Mouse (Mus musculus) left cerebral cortex, postnatal 10 days (tissue): ENCODE measurements at regions not wholly inside any gene's neighbourhood (a gene's known extent, or its start where the extent isn't known, plus 50 kb on each side); places are given as distances from the start of the nearest gene placed in this dataset.
A peak's percentile ranks its signal among the peaks of the same experiment; 100 is the strongest.

Source experiments
- DNase-seq, 2 experiments: peaks; one replicate each; pipeline ENCODE4 v3.0.0; 2021 to 2022; ENCODE audit warnings: low spot score in 2 of 2, mixed read lengths in 1 of 2; ENCODE audit errors: extremely low spot score in 1 of 2
- intact Hi-C: fragments of 180-260 bp; cut with DNase I; formaldehyde crosslinking; loops from one replicate; pipeline ENCODE4 v1.15.1; 2025

- intact Hi-C loops: no loop called here
- DNase-seq: peak in 1 of 2 experiments; percentile 4
These were observed 1035.9 kb upstream of the Adgrl4 start for GRCm38 (mm10) chr3:150401694-150402301.

GRCm38 (mm10) chr3:150406086-150406485, 1031.6 kb upstream of the Adgrl4 start:
- intact Hi-C loops: no loop called here
- DNase-seq: no peak

- intact Hi-C loops: no loop called here
- no peak for DNase-seq
These were observed 1022.4 kb upstream of the Adgrl4 start for GRCm38 (mm10) chr3:150415277-150415676.

GRCm38 (mm10) chr3:150416447-150416846, 1021.2 kb upstream of the Adgrl4 start:
- no peak for DNase-seq
- intact Hi-C loops: no loop called here

- DNase-seq: no peak
- intact Hi-C loops: no loop called here
These were observed 1009.7 kb upstream of the Adgrl4 start for GRCm38 (mm10) chr3:150427965-150428364.

- no peak for DNase-seq
- intact Hi-C loops: no loop called here
These were observed 1006.4 kb upstream of the Adgrl4 start for GRCm38 (mm10) chr3:150431291-150431690.

- DNase-seq: peak in 1 of 2 experiments; percentile 19
- intact Hi-C loops: no loop called here
These were observed 1002.5 kb upstream of the Adgrl4 start for GRCm38 (mm10) chr3:150435199-150435598.

GRCm38 (mm10) chr3:150435818-150436607, 1001.7 kb upstream of the Adgrl4 start:
- intact Hi-C loops: no loop called here
- DNase-seq: no peak
